Mouse (Mus musculus) intestine, postnatal 0 days (tissue): ENCODE results near the gene Angptl7. TPM values are rescaled to one million over a fixed set of nuclear protein-coding genes. Genes with fewer than 3 reads are reported as not detected.

Source experiments
- ATAC-seq: fragments of 200-750 bp; cut with Nextera tagmentation; 2 replicates; pipeline ENCODE4 v1.8.0; 2017; ENCODE audit warnings: mild to moderate bottlenecking, moderate TSS enrichment, moderate library complexity
- H3K27ac ChIP-seq: fragments of 300-500 bp; sonication (generic); 2 replicates; pipeline ENCODE4 v1.5.1; 2014; ENCODE audit warnings: mild to moderate bottlenecking, low read depth, low read length, moderate library complexity
- H3K27me3 ChIP-seq: fragments of 300-500 bp; sonication (generic); replicated peaks from 2 replicates; pipeline ENCODE4 v1.6.1; 2014; ENCODE audit warnings: low read length, mixed read lengths; ENCODE audit not compliant: control insufficient read depth, insufficient read depth
- H3K36me3 ChIP-seq: fragments of 300-500 bp; sonication (generic); 2 replicates; pipeline ENCODE4 v1.6.1; 2014; ENCODE audit warnings: mild to moderate bottlenecking, moderate library complexity; ENCODE audit not compliant: control insufficient read depth, insufficient read depth
- H3K4me1 ChIP-seq: fragments of 300-500 bp; sonication (generic); replicated peaks from 2 replicates; pipeline ENCODE4 v1.6.1; 2014; ENCODE audit warnings: antibody characterized with exemption, low read length, mixed read lengths; ENCODE audit not compliant: control insufficient read depth, insufficient read depth
- H3K4me2 ChIP-seq: fragments of 300-500 bp; sonication (generic); replicated peaks from 2 replicates; pipeline ENCODE4 v1.6.1; 2014; ENCODE audit warnings: low read depth, mild to moderate bottlenecking, moderate library complexity
- H3K4me3 ChIP-seq: fragments of 300-500 bp; sonication (generic); 2 replicates; pipeline ENCODE4 v1.5.1; 2014; ENCODE audit warnings: low read depth, low read length
- H3K9ac ChIP-seq: fragments of 300-500 bp; sonication (generic); 2 replicates; pipeline ENCODE4 v1.6.1; 2014; ENCODE audit warnings: mild to moderate bottlenecking, low read depth, low read length
- H3K9me3 ChIP-seq: fragments of 300-500 bp; sonication (generic); 2 replicates; pipeline ENCODE4 v1.6.1; 2016; ENCODE audit warnings: mixed run types; ENCODE audit not compliant: control insufficient read depth
- CTCF ChIP-seq: sonication (generic); IDR thresholded peaks from 2 replicates; pipeline ENCODE4 v1.5.1; 2016; ENCODE audit warnings: low read depth, mild to moderate bottlenecking, control low read depth, antibody characterized with exemption, moderate library complexity
- WGBS: fragments of 180-500 bp; shearing (Covaris S2); extraction: QIAGEN DNeasy Blood & Tissue Kit; methylation state at CpG from one replicate; pipeline ENCODE4 v1.1.7; 2014; 5-methylcytosine and 5-hydroxymethylcytosine counted together
- polyA plus RNA-seq: library from polyadenylated mRNA; unstranded; fragments of >200 nt; fragmentation: Nextera tagmentation; extraction: Ambion mirVana; gene quantifications from 2 replicates; pipeline ENCODE4 v1.2.1, GENCODE M21; 2015

Gene Angptl7
- polyA plus RNA-seq, 1 experiment from 2014 or later = 0.44 TPM

- 68% methylated on average over 14 of the region's 14 CpGs for WGBS
- TF ChIP-seq CTCF = peak; percentile 67
- H3K36me3 ChIP-seq = peaks cover 88% of the 10 kb centered on the region
These were observed 36.9 kb downstream of the Angptl7 start for GRCm38 (mm10) chr4:148463208-148463960.

DNA sequence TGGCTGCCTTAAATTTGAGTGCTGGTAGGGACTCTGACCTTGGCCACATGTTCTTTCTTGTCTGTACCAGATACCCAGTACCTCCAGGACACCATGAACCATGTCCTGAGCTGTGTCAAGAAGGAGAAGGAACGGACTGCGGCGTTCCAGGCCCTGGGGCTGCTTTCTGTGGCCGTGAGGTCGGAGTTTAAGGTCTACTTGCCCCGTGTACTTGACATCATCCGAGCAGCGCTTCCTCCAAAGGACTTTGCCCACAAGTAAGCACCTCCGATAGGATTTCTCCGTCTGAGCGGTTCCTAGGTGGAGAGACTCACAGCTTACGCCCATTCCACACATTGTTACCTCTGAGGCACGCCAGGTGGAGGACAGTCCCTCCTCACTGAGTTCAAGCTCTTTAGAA lies 37.5 kb downstream of the Angptl7 start:
- H3K27me3 ChIP-seq = no peaks in the 10 kb centered on the region
- H3K27ac ChIP-seq = no peak overlapping the region
- H3K4me1 ChIP-seq = no peaks in the 10 kb centered on the region
- no peak overlapping the region for H3K4me3 ChIP-seq
- peaks cover 88% of the 10 kb centered on the region for H3K36me3 ChIP-seq
- no peak for ATAC-seq
- no peaks in the 10 kb centered on the region for H3K9me3 ChIP-seq
- H3K4me2 ChIP-seq = no peak overlapping the region
- TF ChIP-seq CTCF = no peak
- 90% methylated on average over 13 of the region's 13 CpGs for WGBS
- no peak overlapping the region for H3K9ac ChIP-seq

More at GRCm38 (mm10) chr4:148463208-148463960, 36.9 kb downstream of the Angptl7 start:
- Histone ChIP-seq H3K9ac (no peak overlapping the region), H3K4me2 (no peak overlapping the region), H3K9me3 (no peaks in the 10 kb centered on the region), H3K27ac (no peak overlapping the region), H3K4me3 (no peak overlapping the region), H3K27me3 (no peaks in the 10 kb centered on the region), H3K4me1 (no peaks in the 10 kb centered on the region)
- ATAC-seq = no peak

DNA sequence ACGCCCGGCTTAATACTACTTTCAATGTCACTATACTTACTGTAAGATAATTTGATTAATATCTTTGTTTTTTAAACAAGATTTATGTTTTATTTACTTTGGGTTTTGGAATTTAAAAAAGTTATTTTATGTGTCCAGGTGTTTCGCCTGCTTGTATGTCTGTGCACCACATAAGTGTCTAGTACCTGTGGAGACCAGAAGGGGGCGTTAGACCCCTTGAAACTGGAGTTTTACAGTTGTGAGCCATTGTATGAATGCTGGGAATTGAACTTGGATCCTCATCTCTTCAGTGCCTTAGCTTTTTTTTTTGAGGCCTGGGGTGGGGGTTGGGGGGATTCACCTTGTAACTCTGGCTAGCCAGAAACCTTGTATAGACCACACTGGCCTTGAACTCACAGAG lies 38.5 kb downstream of the Angptl7 start:
- WGBS = 83% methylated on average over 4 of the region's 4 CpGs
- H3K36me3 ChIP-seq = peaks cover 91% of the 10 kb centered on the region
- no peak overlapping the region for H3K4me3 ChIP-seq
- TF ChIP-seq CTCF = no peak
- no peak overlapping the region for H3K9ac ChIP-seq
- H3K9me3 ChIP-seq = no peaks in the 10 kb centered on the region
- H3K4me1 ChIP-seq = no peaks in the 10 kb centered on the region
- H3K4me2 ChIP-seq = no peak overlapping the region
- H3K27me3 ChIP-seq = no peaks in the 10 kb centered on the region
- no peak for ATAC-seq
- H3K27ac ChIP-seq = no peak overlapping the region

GRCm38 (mm10) chr4:148460656-148461284 lies 39.5 kb downstream of the Angptl7 start:
- no peaks in the 10 kb centered on the region for H3K4me1 ChIP-seq
- no peak for TF ChIP-seq CTCF
- H3K27me3 ChIP-seq = no peaks in the 10 kb centered on the region
- H3K4me2 ChIP-seq = no peak overlapping the region
- 94% methylated on average over 12 of the region's 12 CpGs for WGBS
- no peak overlapping the region for H3K4me3 ChIP-seq
- H3K9ac ChIP-seq = no peak overlapping the region
- H3K36me3 ChIP-seq = peaks cover 91% of the 10 kb centered on the region
- no peak for ATAC-seq
- no peaks in the 10 kb centered on the region for H3K9me3 ChIP-seq
- no peak overlapping the region for H3K27ac ChIP-seq

GRCm38 (mm10) chr4:148455477-148456025 lies 44.7 kb downstream of the Angptl7 start:
- Histone ChIP-seq H3K4me3 (no peak overlapping the region), H3K27me3 (no peaks in the 10 kb centered on the region), H3K9ac (no peak overlapping the region), H3K4me1 (no peaks in the 10 kb centered on the region), H3K27ac (no peak overlapping the region), H3K9me3 (no peaks in the 10 kb centered on the region), H3K4me2 (no peak overlapping the region), H3K36me3 (peaks cover 82% of the 10 kb centered on the region)
- ATAC-seq = no peak
- no peak for TF ChIP-seq CTCF
- 92% methylated on average over 5 of the region's 5 CpGs for WGBS

DNA sequence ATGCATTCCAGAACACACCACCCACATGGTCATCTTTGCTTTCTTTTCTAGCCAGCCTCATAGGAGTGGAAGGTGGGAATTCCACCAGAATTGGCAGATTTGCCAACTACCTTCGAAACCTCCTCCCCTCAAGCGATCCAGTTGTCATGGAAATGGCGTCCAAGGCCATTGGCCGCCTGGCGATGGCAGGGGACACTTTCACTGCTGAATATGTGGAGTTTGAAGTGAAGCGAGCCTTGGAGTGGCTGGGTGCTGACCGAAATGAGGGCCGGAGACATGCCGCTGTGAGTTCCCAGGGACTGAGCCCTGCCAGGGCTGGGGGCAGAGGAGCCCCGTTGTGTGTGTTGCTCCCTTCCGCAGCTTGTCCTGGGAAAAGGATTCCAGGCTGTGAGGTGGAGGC lies 46.6 kb downstream of the Angptl7 start:
- Histone ChIP-seq H3K36me3 (peaks cover 66% of the 10 kb centered on the region), H3K4me1 (no peaks in the 10 kb centered on the region), H3K27me3 (no peaks in the 10 kb centered on the region), H3K9me3 (no peaks in the 10 kb centered on the region), H3K4me2 (no peak overlapping the region), H3K27ac (no peak overlapping the region), H3K4me3 (no peak overlapping the region), H3K9ac (no peak overlapping the region)
- WGBS = 93% methylated on average over 11 of the region's 11 CpGs
- no peak for TF ChIP-seq CTCF
- no peak for ATAC-seq
